Mouse (Mus musculus) CD4-positive helper T cell, adult 2 months (primary cell): ENCODE measurements at regions not wholly inside any gene's neighbourhood (a gene's known extent, or its start where the extent isn't known, plus 50 kb on each side); places are given as distances from the start of the nearest gene placed in this dataset.

ENCODE experiments used
- DNase-seq: peaks from one replicate; pipeline ENCODE4 v3.0.0-alpha.2; 2012; ENCODE audit warnings: low read depth, missing footprints, low spot score

- DNase-seq = no peak
Measured at GRCm38 (mm10) chr9:113488651-113489050, 219.4 kb downstream of the Pdcd6ip start.

GRCm38 (mm10) chr9:113486494-113487081 is 221.5 kb downstream of the Pdcd6ip start:
- no peak for DNase-seq

GRCm38 (mm10) chr9:113479897-113480296 is 228.2 kb downstream of the Pdcd6ip start:
- DNase-seq = no peak

- no peak for DNase-seq
Measured at GRCm38 (mm10) chr9:113478761-113479265, 229.2 kb downstream of the Pdcd6ip start.

DNA sequence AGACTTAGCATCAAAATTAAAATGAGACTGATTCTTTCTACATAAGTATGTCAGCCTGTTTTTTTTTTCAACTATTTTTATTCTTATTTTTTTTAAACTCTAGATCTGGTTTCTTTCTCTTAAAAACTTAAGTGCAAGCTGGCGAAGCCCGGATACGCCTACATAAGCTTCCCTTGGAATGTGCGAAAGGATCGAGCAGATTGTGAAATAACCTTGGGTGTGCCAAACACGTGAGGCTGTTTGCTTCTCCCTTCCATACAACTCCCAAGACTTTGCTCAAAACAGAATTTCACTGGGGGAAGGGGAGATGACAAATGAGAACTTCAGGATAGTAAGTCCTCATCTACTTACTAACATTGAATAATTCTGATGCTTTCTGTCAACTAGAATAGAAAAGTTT is 236.3 kb downstream of the Pdcd6ip start:
- DNase-seq = no peak

DNA sequence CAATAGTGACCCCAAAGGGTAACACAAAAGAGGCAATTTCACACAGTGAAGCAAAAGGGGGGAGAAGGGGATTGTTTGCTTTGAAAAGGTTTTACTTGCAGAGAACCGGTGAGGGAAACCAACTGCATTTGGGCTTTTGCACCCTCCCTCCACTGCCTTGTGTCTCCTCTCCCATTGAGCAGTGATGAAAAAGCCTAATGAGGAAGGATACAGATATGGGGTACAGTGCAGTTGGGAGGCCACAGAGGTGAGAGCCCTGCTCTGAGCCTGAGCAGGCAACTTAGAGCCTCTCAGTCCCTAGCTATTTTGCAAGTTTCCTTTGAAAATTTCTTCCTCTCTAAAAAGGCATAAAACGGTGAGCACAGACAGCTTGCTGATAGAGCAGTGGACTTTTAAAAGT is 245.2 kb downstream of the Pdcd6ip start:
- no peak for DNase-seq

DNA sequence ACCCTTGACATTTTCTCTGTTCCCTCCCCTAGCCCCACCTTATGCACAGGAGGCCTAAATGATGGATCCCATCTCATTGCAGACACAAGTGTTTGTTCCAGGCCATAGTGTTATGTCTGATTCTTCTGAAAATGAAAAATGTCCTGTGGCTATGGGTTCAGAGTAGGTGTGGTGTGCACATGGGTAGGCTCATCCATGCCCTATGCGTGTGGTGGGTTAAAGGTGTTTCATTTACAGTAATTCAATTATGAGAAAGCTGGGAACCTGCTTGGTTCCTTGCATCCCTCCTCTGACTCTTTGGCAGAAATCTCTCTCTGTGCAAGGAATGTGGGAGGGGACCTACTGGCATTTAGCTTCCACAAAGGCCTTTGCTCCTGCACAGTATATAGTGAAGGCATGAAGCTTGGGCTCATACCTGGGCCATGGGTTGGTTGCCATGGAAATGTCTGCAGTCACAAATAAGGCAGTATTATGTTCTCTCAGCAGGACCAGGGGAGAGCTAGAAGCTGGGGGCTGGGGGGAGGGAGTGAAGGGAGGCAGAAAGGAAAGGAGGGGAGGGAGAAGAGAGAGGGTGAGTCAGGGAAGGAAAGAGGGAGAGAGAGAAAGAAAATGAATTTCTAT is 245.7 kb downstream of the Pdcd6ip start:
- no peak for DNase-seq

DNA sequence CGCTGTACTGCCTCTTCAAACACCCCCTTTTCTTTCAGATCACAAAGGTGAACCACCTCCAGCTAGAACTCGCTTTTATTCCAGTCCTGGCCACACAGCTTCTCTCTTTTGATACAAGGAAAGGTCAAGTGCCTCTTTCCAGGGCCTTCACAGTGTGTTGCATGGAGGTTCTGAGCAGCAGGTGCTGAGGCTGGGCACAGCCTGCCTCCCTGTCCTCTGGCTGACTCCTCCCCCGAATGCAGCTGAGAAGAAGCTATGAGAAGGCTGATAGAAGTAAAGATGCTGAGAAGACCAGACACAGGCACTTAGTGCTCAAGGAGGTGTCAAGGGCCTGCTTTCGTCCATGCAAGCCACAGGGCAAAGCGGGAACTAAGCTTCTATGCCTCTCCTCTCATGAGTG is 248.2 kb downstream of the Pdcd6ip start:
- no peak for DNase-seq

DNA sequence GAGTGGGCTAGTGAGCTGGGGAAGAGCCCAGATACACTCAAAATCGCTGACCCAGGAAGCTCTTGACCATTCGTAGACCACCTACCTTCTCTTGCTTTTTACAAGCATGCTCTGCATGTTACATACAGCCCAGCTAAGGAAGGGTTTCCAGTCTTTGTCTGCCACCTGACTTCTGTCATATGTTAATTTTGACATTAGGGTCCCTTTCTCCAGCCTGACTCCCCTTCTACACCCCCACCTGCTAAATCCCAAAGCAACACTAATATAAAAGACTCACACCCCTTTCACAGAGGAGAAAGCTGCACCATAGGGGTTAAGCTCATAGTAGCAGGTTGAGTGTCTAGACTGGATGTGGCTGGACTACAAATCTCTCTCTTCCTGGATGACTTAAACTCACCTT is 248.8 kb downstream of the Pdcd6ip start:
- no peak for DNase-seq

GRCm38 (mm10) chr9:113458741-113459154 is 249.3 kb downstream of the Pdcd6ip start:
- no peak for DNase-seq

DNA sequence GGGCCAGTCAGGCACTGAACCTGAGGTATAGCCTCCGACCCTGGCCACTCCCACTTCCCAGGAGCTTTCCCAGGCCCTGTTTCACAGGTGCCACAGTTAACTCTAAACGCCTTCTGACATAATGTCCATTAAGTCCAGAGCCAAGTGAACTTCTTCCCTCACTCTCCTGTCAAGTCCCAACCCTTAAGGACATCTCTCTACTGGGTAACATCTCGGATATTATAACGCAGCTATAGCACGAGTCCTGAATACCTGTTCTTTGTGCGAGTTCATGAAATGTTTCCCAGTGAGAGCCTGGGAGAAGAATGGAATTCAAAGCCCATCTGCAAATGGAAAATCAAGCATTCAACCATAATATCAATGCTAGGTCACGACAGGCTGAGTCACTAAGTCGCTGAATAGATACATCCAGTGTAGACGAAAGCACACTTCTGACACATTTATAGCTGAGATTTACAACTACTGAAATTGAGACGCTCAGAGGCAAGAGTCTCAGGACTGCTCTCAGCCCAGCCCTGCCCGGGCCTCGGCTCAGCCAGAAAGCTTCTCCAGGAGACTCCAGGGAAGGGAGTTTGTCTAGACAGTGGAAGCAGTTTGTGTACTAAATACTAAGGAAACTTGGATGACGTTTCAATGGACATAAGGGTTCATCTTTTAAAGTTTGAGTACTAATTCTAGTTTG is 250.7 kb downstream of the Pdcd6ip start:
- DNase-seq = no peak

DNA sequence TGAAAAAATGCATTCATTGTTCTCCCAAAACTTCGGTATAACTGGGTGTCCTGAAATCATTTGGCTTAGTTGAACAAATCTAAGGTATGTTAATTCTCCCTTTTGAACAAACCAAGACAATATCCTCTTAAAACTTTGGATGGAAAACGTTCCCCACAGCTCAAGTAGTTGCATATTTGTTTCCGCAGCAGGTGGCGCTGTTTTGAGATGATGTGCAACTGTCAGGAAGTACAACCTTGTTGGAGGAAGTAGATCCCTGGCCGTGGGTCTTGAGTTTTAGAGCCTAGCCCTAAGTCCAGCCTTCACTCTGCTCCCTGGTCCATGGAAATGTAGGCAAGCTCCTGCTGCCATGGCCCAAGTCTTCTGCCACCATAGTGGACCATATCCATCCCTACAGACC is 252.5 kb downstream of the Pdcd6ip start:
- no peak for DNase-seq

GRCm38 (mm10) chr9:113453231-113453630 is 254.8 kb downstream of the Pdcd6ip start:
- DNase-seq = no peak

- peak; percentile 28 for DNase-seq
Measured at GRCm38 (mm10) chr9:113441770-113442411, 266.2 kb downstream of the Pdcd6ip start.

GRCm38 (mm10) chr9:113438394-113438793 is 269.7 kb downstream of the Pdcd6ip start:
- no peak for DNase-seq

DNA sequence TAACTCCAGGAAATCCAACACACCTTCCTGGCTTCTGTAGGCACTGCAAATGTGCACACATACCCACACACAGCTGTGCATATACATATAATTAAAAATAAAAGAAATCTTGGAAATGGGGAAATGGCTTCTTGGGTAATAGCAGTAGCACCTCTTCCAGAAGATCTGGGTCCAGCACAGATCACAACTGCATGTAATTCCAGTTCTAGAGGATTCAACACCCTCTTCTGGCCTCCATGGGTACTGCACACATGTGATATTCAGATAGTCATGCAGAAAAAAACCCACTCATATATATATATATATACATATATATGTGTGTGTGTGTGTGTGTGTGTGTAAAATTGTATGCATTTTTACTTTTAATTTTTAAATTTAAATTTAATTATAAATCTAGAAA is 272.1 kb downstream of the Pdcd6ip start:
- no peak for DNase-seq

DNA sequence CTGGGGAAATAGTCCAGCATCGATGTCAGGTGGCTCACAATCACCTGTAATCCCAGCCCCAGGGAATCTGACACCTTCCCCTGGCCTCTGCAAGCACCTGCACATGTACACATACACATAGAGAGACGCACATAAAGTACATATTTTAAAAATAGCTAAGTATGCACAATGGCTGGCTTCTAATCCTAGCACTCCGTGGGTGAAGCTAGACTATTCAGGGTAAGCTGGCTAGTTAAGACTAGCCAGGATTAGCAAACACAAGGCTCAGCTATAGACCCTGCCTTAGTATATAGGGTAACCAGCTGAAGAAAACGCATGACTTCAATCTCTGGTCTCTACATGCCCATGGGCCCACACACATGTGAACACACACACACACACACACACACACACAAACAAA is 274.6 kb downstream of the Pdcd6ip start:
- no peak for DNase-seq

GRCm38 (mm10) chr9:113432601-113433179 is 275.4 kb downstream of the Pdcd6ip start:
- no peak for DNase-seq

GRCm38 (mm10) chr9:113430411-113430810 is 277.6 kb downstream of the Pdcd6ip start:
- no peak for DNase-seq

GRCm38 (mm10) chr9:113427281-113427680 is 280.8 kb downstream of the Pdcd6ip start:
- DNase-seq = no peak

- no peak for DNase-seq
Measured at GRCm38 (mm10) chr9:113426324-113426723, 281.7 kb downstream of the Pdcd6ip start.

GRCm38 (mm10) chr9:113421645-113422044 is 286.4 kb downstream of the Pdcd6ip start:
- DNase-seq = no peak
